Mouse (Mus musculus): Measurements from ENCODE around the gene Foxj3.

GRCm38 (mm10) chr4:119672685-119673084 lies 135.9 kb downstream of the Foxj3 start:
- TF ChIP-seq CTCF (IDR thresholded peaks at IDR 0.05; ENCODE audit: extremely low read depth, insufficient read length, insufficient replicate concordance, low read depth, low read length) (no peak), POLR2A (IDR thresholded peaks at IDR 0.05; ENCODE audit: low read depth, low read length) (no peak)

Measured in small intestine, adult 2 months (tissue).